Mouse (Mus musculus): Measurements from ENCODE around the gene Hpca. TPM values are rescaled to one million over a fixed set of nuclear protein-coding genes. Genes with fewer than 3 reads are reported as not detected.

Hpca gene
- total RNA-seq, 2 experiments from 2014 or later = 0.47 TPM; not detected in 1

GRCm38 (mm10) chr4:129136579-129137391, 14.9 kb upstream of the Hpca start, which contains the start of gene Fndc5:
TSS of gene Fndc5 (plus strand) at chr4:129136999.
- intact Hi-C loops (cut with DNase I) = no loop called here
- DNase-seq = peak in 1 of 2 experiments; percentile 35

GRCm38 (mm10) chr4:129136189-129136578, 14.3 kb upstream of the Hpca start:
- intact Hi-C loops (cut with DNase I) = no loop called here
- no peak for DNase-seq

- DNase-seq = no peak
- intact Hi-C loops (cut with DNase I) = no loop called here
Measured at GRCm38 (mm10) chr4:129135637-129136036, 13.8 kb upstream of the Hpca start.

- intact Hi-C loops (cut with DNase I) = loop anchor here (1.0 to 5.0 kb wide), 3 partner anchors 44 to 322 kb away; no protein-coding TSS in a partner anchor
- peak; percentile 84 to 88 for DNase-seq
Measured at GRCm38 (mm10) chr4:129134799-129135585, 13.2 kb upstream of the Hpca start.

- DNase-seq = no peak
- intact Hi-C loops (cut with DNase I) = loop anchor here (5.0 kb wide), 1 partner anchor 326 kb away; no protein-coding TSS in a partner anchor
Measured at GRCm38 (mm10) chr4:129130755-129131303, 9.0 kb upstream of the Hpca start.

- DNase-seq = peak in 1 of 2 experiments; percentile 27
- intact Hi-C loops (cut with DNase I) = loop anchor here (5.0 kb wide), 1 partner anchor 327 kb away; no protein-coding TSS in a partner anchor
Measured at GRCm38 (mm10) chr4:129130149-129130548, 8.3 kb upstream of the Hpca start.

- intact Hi-C loops (cut with DNase I) = no loop called here
- DNase-seq = no peak
Measured at GRCm38 (mm10) chr4:129129387-129129786, 7.6 kb upstream of the Hpca start.

GRCm38 (mm10) chr4:129128582-129129338, 6.9 kb upstream of the Hpca start:
- intact Hi-C loops (cut with DNase I) = no loop called here
- no peak for DNase-seq

- intact Hi-C loops (cut with DNase I) = no loop called here
- DNase-seq = peak in 1 of 2 experiments; percentile 53
Measured at GRCm38 (mm10) chr4:129125736-129126451, 4.1 kb upstream of the Hpca start.

- DNase-seq = no peak
- intact Hi-C loops (cut with DNase I) = no loop called here
Measured at GRCm38 (mm10) chr4:129124652-129125146, 2.9 kb upstream of the Hpca start.

GRCm38 (mm10) chr4:129122719-129123118, 883 bp upstream of the Hpca start:
- DNase-seq = no peak
- intact Hi-C loops (cut with DNase I) = no loop called here

GRCm38 (mm10) chr4:129122107-129122506, 271 bp upstream of the Hpca start:
- intact Hi-C loops (cut with DNase I) = no loop called here
- no peak for DNase-seq

- DNase-seq = peak; percentile 77 to 84
- intact Hi-C loops (cut with DNase I) = no loop called here
Measured at GRCm38 (mm10) chr4:129120520-129121445, 1.1 kb downstream of the Hpca start.

- intact Hi-C loops (cut with DNase I) = no loop called here
- no peak for DNase-seq
Measured at GRCm38 (mm10) chr4:129119708-129120107, 2.1 kb downstream of the Hpca start.

GRCm38 (mm10) chr4:129117720-129118510, 3.9 kb downstream of the Hpca start:
- intact Hi-C loops (cut with DNase I) = no loop called here
- no peak for DNase-seq

GRCm38 (mm10) chr4:129116703-129117102, 5.1 kb downstream of the Hpca start:
- no peak for DNase-seq
- intact Hi-C loops (cut with DNase I) = no loop called here

GRCm38 (mm10) chr4:129113083-129113988, 8.5 kb downstream of the Hpca start:
- DNase-seq = peak; percentile 27 to 76
- intact Hi-C loops (cut with DNase I) = no loop called here

Measured in heart, postnatal 10 days (tissue).